Mouse (Mus musculus): Measurements from ENCODE around the gene Myt1. TPM values are rescaled to one million over a fixed set of nuclear protein-coding genes. Genes with fewer than 3 reads are reported as not detected.

Myt1 gene
- polyA plus RNA-seq (2015; fragmentation: Nextera tagmentation; extraction: Ambion mirVana): 11.0 and 12.9 TPM in 2 replicates

DNA sequence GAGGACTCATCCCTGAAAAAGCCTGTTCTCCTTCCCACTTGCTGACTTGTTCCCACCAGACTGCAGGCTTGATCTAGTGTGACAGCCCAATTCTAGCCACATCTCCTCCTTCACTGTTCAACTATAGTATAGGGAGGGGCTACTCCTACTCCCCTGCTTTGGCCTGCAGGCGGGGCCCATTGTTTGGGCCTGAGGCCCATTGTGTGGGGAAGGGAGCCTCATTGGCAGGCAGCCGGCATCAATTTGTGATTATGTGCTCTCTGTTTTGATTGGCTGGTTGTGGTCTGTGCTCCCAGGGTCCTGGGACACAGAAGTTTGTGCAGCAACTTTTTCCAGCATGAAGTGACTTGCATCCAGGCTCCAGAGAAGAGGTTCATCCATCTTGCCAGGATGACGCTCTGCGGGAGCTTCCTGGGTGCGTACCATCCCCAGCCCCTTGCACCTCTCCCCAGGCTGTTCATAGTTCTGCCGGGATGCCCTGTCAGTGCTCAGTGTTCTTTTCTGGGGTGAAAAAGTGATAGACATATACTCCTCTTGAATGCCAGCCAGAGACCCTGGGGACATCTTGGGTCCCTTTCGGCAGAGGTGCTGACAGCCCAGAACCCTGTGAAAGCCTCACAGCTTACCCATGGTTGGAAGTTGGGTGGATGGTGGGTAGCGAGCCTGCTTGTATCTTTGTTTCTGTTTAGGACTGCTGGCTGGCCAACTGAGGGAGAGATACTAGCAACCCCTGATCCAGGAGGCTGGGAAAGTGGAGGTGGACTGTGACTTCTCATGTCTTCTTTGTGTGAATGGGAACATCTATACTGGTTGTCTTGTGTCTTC is at the start of gene Myt1:
TSS of gene Myt1 (plus strand) at position 327 of the 825 bp plus-strand sequence.
- peak within 1 kb of the TSS; percentile 66 for H3K27ac ChIP-seq (ENCODE audit: low read depth, low read length)
- no peaks in the 10 kb centered on the region for H3K36me3 ChIP-seq (ENCODE audit: control insufficient read depth, insufficient read depth, low read length)
- peak within 1 kb of the TSS; percentile 17; the same call in 1 of the 2 replicates for H3K9ac ChIP-seq (ENCODE audit: low read depth, low read length)
- ATAC-seq: peak; percentile 44
- no peaks in the 10 kb centered on the region for H3K9me3 ChIP-seq (ENCODE audit: control insufficient read depth, low read length)
- H3K4me2 ChIP-seq (ENCODE audit: low read length): peak within 1 kb of the TSS; percentile 48
- 15% methylated on average over 8 of the region's 8 CpGs for WGBS
- no peaks in the 10 kb centered on the region for H3K27me3 ChIP-seq (replicated peaks; ENCODE audit: control insufficient read depth, insufficient read depth, low read length)
- peak within 1 kb of the TSS; percentile 7 for H3K4me3 ChIP-seq (ENCODE audit: low read length)
- H3K4me1 ChIP-seq (ENCODE audit: control insufficient read depth, insufficient read depth, low read depth, low read length): peaks cover 29% of the 10 kb centered on the region

DNA sequence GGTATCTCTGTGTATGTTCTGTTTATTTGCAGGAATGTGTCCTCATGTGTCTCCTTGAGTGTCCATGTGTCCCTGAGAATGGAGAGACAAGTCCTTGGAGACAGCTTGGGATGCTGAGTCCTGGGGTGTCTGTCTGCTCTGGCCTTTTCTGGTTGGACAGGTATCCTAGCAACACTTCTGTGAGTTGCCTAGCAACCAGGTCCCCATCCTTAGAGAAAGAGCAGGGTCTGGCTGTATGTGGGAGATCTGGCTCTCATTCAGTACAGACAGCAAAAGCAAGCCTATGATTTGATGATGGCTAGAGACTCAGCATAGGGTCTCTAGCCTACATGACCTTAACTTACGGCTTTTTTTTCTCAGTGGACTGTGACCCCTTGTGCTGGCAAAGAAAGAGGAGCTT is 49.4 kb upstream of the Myt1 start:
- Histone ChIP-seq H3K27me3 (replicated peaks; ENCODE audit: control insufficient read depth, insufficient read depth, low read length) (no peaks in the 10 kb centered on the region), H3K9me3 (ENCODE audit: control insufficient read depth, low read length) (no peaks in the 10 kb centered on the region), H3K4me1 (ENCODE audit: control insufficient read depth, insufficient read depth, low read depth, low read length) (peaks cover 24% of the 10 kb centered on the region), H3K27ac (ENCODE audit: low read depth, low read length) (peak overlapping the region; percentile 79), H3K36me3 (ENCODE audit: control insufficient read depth, insufficient read depth, low read length) (0 out of 2 replicates have a peak, but pooled peaks cover under 1% of the 10 kb centered on the region), H3K4me2 (ENCODE audit: low read length) (peak overlapping the region; percentile 57), H3K9ac (ENCODE audit: low read depth, low read length) (no peak overlapping the region; the same call in 1 of the 2 replicates), H3K4me3 (ENCODE audit: low read length) (no peak overlapping the region)
- WGBS: 16% methylated on average over 1 of the region's 1 CpGs
- ATAC-seq: peak; percentile 85

DNA sequence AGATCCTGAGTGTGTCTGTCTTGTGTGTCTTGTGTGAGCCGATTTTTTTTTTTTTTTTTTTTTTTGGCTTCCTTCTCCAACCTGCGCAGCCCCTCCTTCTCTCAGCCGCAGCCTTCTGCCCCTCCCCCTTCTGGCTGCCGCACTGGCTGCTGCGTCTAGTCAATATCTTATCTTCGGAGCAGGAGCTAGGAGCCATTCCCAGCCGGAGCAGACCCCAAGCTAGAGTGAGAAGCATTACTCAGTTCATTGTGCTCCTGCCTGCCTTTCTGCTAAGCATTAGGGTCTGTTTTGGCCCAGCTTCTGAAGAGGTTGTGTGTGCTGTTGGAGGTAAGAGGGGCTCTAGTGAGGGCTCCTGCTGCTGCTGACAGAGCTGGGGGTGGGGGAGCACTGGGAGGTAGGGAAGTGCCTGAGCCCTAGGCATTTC is 48.2 kb upstream of the Myt1 start, which contains the start of gene Oprl1:
TSS of gene Oprl1 (plus strand) at position 114 of the 424 bp plus-strand sequence.
- WGBS: 5% methylated on average over 7 of the region's 7 CpGs
- H3K36me3 ChIP-seq (ENCODE audit: control insufficient read depth, insufficient read depth, low read length): 0 out of 2 replicates have a peak, but pooled peaks cover 3% of the 10 kb centered on the region
- ATAC-seq: peak; percentile 77
- H3K27me3 ChIP-seq (replicated peaks; ENCODE audit: control insufficient read depth, insufficient read depth, low read length): no peaks in the 10 kb centered on the region
- H3K4me1 ChIP-seq (ENCODE audit: control insufficient read depth, insufficient read depth, low read depth, low read length): peaks cover 24% of the 10 kb centered on the region
- H3K27ac ChIP-seq (ENCODE audit: low read depth, low read length): peak within 1 kb of the TSS; percentile 79
- H3K9ac ChIP-seq (ENCODE audit: low read depth, low read length): peak within 1 kb of the TSS; percentile 61
- peak within 1 kb of the TSS; percentile 42 for H3K4me3 ChIP-seq (ENCODE audit: low read length)
- no peaks in the 10 kb centered on the region for H3K9me3 ChIP-seq (ENCODE audit: control insufficient read depth, low read length)
- H3K4me2 ChIP-seq (ENCODE audit: low read length): peak within 1 kb of the TSS; percentile 57

DNA sequence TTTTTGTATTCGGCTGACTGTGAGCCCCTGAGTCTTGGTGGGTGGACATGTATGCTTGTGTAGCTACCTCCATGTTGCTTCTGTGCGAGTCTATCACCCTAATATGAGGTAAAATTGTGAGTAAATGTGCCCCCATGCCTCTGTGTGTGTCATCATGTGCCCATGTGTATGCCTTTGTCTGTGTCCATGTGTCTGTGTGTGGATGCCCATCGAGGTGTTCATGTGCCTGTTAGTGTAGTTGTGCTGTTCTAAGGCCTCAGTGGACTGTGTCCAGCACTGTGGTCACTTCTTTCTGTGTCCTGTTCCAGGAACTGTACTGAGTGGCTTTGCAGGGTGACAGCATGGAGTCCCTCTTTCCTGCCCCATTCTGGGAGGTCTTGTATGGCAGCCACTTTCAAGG is 47.8 kb upstream of the Myt1 start:
- peak overlapping the region; percentile 57 for H3K4me2 ChIP-seq (ENCODE audit: low read length)
- no peaks in the 10 kb centered on the region for H3K27me3 ChIP-seq (replicated peaks; ENCODE audit: control insufficient read depth, insufficient read depth, low read length)
- peaks cover 24% of the 10 kb centered on the region for H3K4me1 ChIP-seq (ENCODE audit: control insufficient read depth, insufficient read depth, low read depth, low read length)
- H3K4me3 ChIP-seq (ENCODE audit: low read length): peak overlapping the region; percentile 42
- H3K27ac ChIP-seq (ENCODE audit: low read depth, low read length): peak overlapping the region; percentile 79
- H3K9ac ChIP-seq (ENCODE audit: low read depth, low read length): peak overlapping the region; percentile 61
- H3K9me3 ChIP-seq (ENCODE audit: control insufficient read depth, low read length): no peaks in the 10 kb centered on the region
- WGBS: 38% methylated on average over 3 of the region's 3 CpGs
- peak; percentile 17; the same call in 1 of the 2 replicates for ATAC-seq
- H3K36me3 ChIP-seq (ENCODE audit: control insufficient read depth, insufficient read depth, low read length): 0 out of 2 replicates have a peak, but pooled peaks cover 3% of the 10 kb centered on the region

DNA sequence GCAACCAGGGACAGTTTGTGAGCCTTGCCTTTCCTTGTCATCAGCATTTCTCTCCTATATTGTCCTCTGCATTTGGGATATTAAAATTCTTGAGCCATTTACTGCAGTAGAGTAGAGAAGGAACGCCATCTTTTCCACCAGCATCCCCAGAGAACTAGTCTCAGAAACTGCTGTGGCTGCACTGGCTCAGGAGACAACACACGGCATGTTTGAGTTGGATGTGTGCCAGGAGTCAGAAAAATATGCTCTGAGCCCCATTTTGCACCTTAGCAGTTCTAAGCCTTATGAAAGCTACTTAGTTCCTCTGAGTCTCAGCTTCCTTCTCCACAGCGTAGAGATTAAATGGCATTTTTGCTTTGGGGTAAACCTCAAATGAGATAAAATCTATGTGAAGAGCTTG is 46.1 kb upstream of the Myt1 start:
- no peak overlapping the region for H3K9ac ChIP-seq (ENCODE audit: low read depth, low read length)
- no peak overlapping the region for H3K27ac ChIP-seq (ENCODE audit: low read depth, low read length)
- ATAC-seq: no peak
- H3K36me3 ChIP-seq (ENCODE audit: control insufficient read depth, insufficient read depth, low read length): 0 out of 2 replicates have a peak, but pooled peaks cover 3% of the 10 kb centered on the region
- H3K4me3 ChIP-seq (ENCODE audit: low read length): peak overlapping the region; percentile 42
- H3K4me2 ChIP-seq (ENCODE audit: low read length): peak overlapping the region; percentile 57
- no peaks in the 10 kb centered on the region for H3K27me3 ChIP-seq (replicated peaks; ENCODE audit: control insufficient read depth, insufficient read depth, low read length)
- 46% methylated on average over 3 of the region's 3 CpGs for WGBS
- H3K4me1 ChIP-seq (ENCODE audit: control insufficient read depth, insufficient read depth, low read depth, low read length): peaks cover 24% of the 10 kb centered on the region
- H3K9me3 ChIP-seq (ENCODE audit: control insufficient read depth, low read length): no peaks in the 10 kb centered on the region

DNA sequence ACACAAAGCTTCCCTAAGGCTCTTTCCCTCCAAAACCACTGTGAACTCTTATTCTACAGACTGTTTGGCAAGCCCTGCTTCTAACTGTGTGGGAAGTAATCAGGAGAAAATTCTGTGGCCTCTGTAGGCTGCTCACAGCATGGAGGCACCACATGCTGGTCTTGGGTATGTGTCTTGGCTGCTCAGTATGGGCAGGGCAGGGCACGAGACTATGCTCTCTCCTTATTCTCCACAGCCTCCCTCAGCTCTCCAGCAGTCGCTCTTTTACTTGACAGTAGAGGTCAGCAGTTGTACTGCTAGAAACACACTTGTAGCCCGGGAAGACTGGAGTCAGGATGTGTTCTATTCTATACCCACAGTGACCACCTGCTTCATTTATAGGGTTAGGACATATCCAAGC is 43.1 kb upstream of the Myt1 start:
- 27% methylated on average over 3 of the region's 3 CpGs for WGBS
- H3K4me2 ChIP-seq (ENCODE audit: low read length): no peak overlapping the region
- H3K4me3 ChIP-seq (ENCODE audit: low read length): no peak overlapping the region
- peaks cover 8% of the 10 kb centered on the region for H3K4me1 ChIP-seq (ENCODE audit: control insufficient read depth, insufficient read depth, low read depth, low read length)
- H3K36me3 ChIP-seq (ENCODE audit: control insufficient read depth, insufficient read depth, low read length): 0 out of 2 replicates have a peak, but pooled peaks cover 3% of the 10 kb centered on the region
- H3K27me3 ChIP-seq (replicated peaks; ENCODE audit: control insufficient read depth, insufficient read depth, low read length): no peaks in the 10 kb centered on the region
- H3K9ac ChIP-seq (ENCODE audit: low read depth, low read length): no peak overlapping the region
- no peak for ATAC-seq
- H3K9me3 ChIP-seq (ENCODE audit: control insufficient read depth, low read length): no peaks in the 10 kb centered on the region
- no peak overlapping the region for H3K27ac ChIP-seq (ENCODE audit: low read depth, low read length)

DNA sequence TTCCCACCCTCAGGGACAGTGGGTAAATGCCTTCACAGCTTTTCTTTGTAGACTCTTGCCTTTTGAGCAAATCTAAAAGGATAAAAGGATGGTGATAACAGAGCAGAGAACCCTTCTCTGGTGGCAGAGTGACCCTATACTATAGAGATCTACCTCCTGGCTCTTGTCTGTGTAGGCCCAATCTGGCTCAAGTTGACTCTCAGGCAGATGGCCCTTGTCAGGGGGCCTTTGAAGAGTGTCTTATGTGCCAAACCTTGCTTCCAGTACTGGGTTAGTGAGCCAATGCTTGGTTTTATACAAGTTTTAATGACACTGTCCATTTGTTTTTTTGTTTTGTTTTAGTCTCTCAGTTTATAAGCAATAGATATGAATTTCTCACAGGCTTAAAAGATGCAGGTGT is 41.9 kb upstream of the Myt1 start:
- Histone ChIP-seq H3K9me3 (ENCODE audit: control insufficient read depth, low read length) (no peaks in the 10 kb centered on the region), H3K4me3 (ENCODE audit: low read length) (no peak overlapping the region), H3K27ac (ENCODE audit: low read depth, low read length) (no peak overlapping the region), H3K27me3 (replicated peaks; ENCODE audit: control insufficient read depth, insufficient read depth, low read length) (no peaks in the 10 kb centered on the region), H3K4me2 (ENCODE audit: low read length) (no peak overlapping the region), H3K36me3 (ENCODE audit: control insufficient read depth, insufficient read depth, low read length) (0 out of 2 replicates have a peak, but pooled peaks cover 3% of the 10 kb centered on the region), H3K4me1 (ENCODE audit: control insufficient read depth, insufficient read depth, low read depth, low read length) (peaks cover 8% of the 10 kb centered on the region), H3K9ac (ENCODE audit: low read depth, low read length) (no peak overlapping the region)
- ATAC-seq: no peak

DNA sequence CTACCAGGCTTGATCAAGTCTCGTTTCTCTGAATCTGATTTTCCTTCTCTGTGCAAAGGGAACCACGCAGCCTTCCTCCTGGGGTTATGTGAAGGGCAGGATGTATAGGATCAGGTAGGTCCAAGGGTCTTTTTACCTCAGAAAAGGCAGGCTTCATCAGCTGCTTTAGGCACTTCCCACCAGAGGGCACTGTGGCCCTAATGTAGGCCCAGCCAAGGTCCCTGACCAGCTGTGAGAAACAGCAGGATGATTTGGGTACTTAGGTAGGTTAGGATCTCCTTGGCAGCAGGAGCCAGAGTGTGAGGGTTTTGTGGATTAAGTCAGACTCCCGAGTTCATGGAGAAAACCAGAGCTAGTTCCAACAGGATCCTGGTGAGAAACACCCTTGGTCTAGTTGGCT is 40.9 kb upstream of the Myt1 start:
- 10% methylated on average over 3 of the region's 3 CpGs for WGBS

DNA sequence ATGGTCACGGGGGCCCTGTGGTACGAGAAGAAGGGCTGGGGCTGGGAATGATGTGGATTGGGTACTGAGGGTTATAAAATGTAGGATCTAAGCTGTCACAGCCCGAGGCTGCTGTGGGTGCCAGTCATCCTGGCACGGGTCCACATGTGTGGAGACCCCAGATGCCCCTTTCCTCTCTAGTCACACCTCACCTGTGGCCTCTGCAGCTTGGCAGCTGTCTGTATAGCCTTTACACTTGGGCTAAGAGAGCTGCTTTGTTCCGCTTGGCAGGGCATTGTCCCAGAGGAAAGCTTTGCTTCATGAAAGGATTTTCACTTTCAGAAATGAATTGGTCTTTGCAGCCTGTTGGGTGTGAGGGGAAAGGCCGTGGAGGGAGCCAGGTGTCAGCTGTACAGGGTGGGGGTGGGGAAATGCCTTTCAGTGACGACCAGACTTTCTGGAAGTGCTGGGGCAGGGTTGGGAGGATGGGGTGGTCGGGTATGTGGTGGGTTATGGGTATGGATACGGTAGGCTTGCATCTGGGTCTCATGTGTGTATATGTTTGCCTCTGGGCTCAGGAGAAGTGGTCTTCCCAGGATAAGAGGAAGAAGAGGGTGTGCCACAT is 35.4 kb upstream of the Myt1 start:
- no peak overlapping the region for H3K27ac ChIP-seq (ENCODE audit: low read depth, low read length)
- H3K9me3 ChIP-seq (ENCODE audit: control insufficient read depth, low read length): no peaks in the 10 kb centered on the region
- WGBS: 36% methylated on average over 9 of the region's 9 CpGs
- H3K9ac ChIP-seq (ENCODE audit: low read depth, low read length): no peak overlapping the region
- H3K27me3 ChIP-seq (replicated peaks; ENCODE audit: control insufficient read depth, insufficient read depth, low read length): no peaks in the 10 kb centered on the region
- no peak overlapping the region for H3K4me3 ChIP-seq (ENCODE audit: low read length)
- no peaks in the 10 kb centered on the region for H3K4me1 ChIP-seq (ENCODE audit: control insufficient read depth, insufficient read depth, low read depth, low read length)
- peak; percentile 70; the same call in 1 of the 2 replicates for ATAC-seq
- no peaks in the 10 kb centered on the region; the same call in 1 of the 2 replicates for H3K36me3 ChIP-seq (ENCODE audit: control insufficient read depth, insufficient read depth, low read length)
- no peak overlapping the region for H3K4me2 ChIP-seq (ENCODE audit: low read length)

More for the DNA sequence above, 40.9 kb upstream of the Myt1 start:
- Histone ChIP-seq H3K4me3 (ENCODE audit: low read length) (no peak overlapping the region), H3K4me2 (ENCODE audit: low read length) (no peak overlapping the region), H3K27me3 (replicated peaks; ENCODE audit: control insufficient read depth, insufficient read depth, low read length) (no peaks in the 10 kb centered on the region), H3K4me1 (ENCODE audit: control insufficient read depth, insufficient read depth, low read depth, low read length) (no peaks in the 10 kb centered on the region), H3K27ac (ENCODE audit: low read depth, low read length) (no peak overlapping the region), H3K36me3 (ENCODE audit: control insufficient read depth, insufficient read depth, low read length) (0 out of 2 replicates have a peak, but pooled peaks cover 3% of the 10 kb centered on the region), H3K9me3 (ENCODE audit: control insufficient read depth, low read length) (no peaks in the 10 kb centered on the region), H3K9ac (ENCODE audit: low read depth, low read length) (no peak overlapping the region)
- peak; percentile 55; the same call in 1 of the 2 replicates for ATAC-seq

Data from hindbrain, embryonic 16.5 days (tissue).